Mouse (Mus musculus): ENCODE measurements around the gene Ifna15. TPM values are rescaled to one million over a fixed set of nuclear protein-coding genes. Genes with fewer than 3 reads are reported as not detected.

Gene Ifna15
- polyA plus RNA-seq, 1 experiment from 2014 or later, result not detected

- Histone ChIP-seq H3K9ac (no peak overlapping the region), H3K4me1 (replicated peaks) (no peaks in the 10 kb centered on the region), H3K9me3 (no peaks in the 10 kb centered on the region), H3K27me3 (no peaks in the 10 kb centered on the region), H3K4me2 (no peak overlapping the region), H3K27ac (no peak overlapping the region), H3K4me3 (no peak overlapping the region), H3K36me3 (no peaks in the 10 kb centered on the region)
- ATAC-seq (ENCODE audit: low FRiP score), result no peak
- 84% methylated on average over 2 of the region's 2 CpGs for WGBS
Measured at GRCm38 (mm10) chr4:88530892-88531291, 27.2 kb downstream of the Ifna15 start.

- Histone ChIP-seq H3K9ac (no peak overlapping the region), H3K4me3 (no peak overlapping the region), H3K4me1 (replicated peaks) (no peaks in the 10 kb centered on the region), H3K36me3 (no peaks in the 10 kb centered on the region), H3K27ac (no peak overlapping the region), H3K27me3 (no peaks in the 10 kb centered on the region), H3K9me3 (no peaks in the 10 kb centered on the region), H3K4me2 (no peak overlapping the region)
- no peak for ATAC-seq (ENCODE audit: low FRiP score)
- WGBS, result 73% methylated on average over 4 of the region's 4 CpGs
Measured at GRCm38 (mm10) chr4:88530271-88530670, 27.8 kb downstream of the Ifna15 start.

GRCm38 (mm10) chr4:88526379-88527049 is 31.5 kb downstream of the Ifna15 start:
- Histone ChIP-seq H3K9ac (no peak overlapping the region), H3K4me3 (no peak overlapping the region), H3K9me3 (no peaks in the 10 kb centered on the region), H3K36me3 (no peaks in the 10 kb centered on the region), H3K27ac (no peak overlapping the region), H3K27me3 (no peaks in the 10 kb centered on the region), H3K4me1 (replicated peaks) (no peaks in the 10 kb centered on the region), H3K4me2 (no peak overlapping the region)
- WGBS, result 87% methylated on average over 5 of the region's 5 CpGs
- ATAC-seq (ENCODE audit: low FRiP score), result no peak

GRCm38 (mm10) chr4:88525393-88525792 is 32.7 kb downstream of the Ifna15 start:
- 88% methylated on average over 3 of the region's 3 CpGs for WGBS
- no peak overlapping the region for H3K4me2 ChIP-seq
- no peak overlapping the region for H3K4me3 ChIP-seq
- no peaks in the 10 kb centered on the region for H3K4me1 ChIP-seq (replicated peaks)
- H3K27ac ChIP-seq, result no peak overlapping the region
- ATAC-seq (ENCODE audit: low FRiP score), result no peak
- no peak overlapping the region for H3K9ac ChIP-seq
- H3K27me3 ChIP-seq, result no peaks in the 10 kb centered on the region
- no peaks in the 10 kb centered on the region for H3K36me3 ChIP-seq
- no peaks in the 10 kb centered on the region for H3K9me3 ChIP-seq

GRCm38 (mm10) chr4:88523241-88523640 is 34.8 kb downstream of the Ifna15 start:
- Histone ChIP-seq H3K9me3 (no peaks in the 10 kb centered on the region), H3K4me1 (replicated peaks) (no peaks in the 10 kb centered on the region)

GRCm38 (mm10) chr4:88522674-88523073 is 35.4 kb downstream of the Ifna15 start, which contains the start of gene Ifnb1:
TSS of gene Ifnb1 (minus strand) at chr4:88522774.
- Histone ChIP-seq H3K9ac (no peak within 1 kb of the TSS), H3K27ac (no peak within 1 kb of the TSS), H3K4me3 (no peak within 1 kb of the TSS), H3K36me3 (no peaks in the 10 kb centered on the region), H3K27me3 (no peaks in the 10 kb centered on the region), H3K4me2 (no peak within 1 kb of the TSS), H3K4me1 (replicated peaks) (no peaks in the 10 kb centered on the region), H3K9me3 (no peaks in the 10 kb centered on the region)
- no peak for ATAC-seq (ENCODE audit: low FRiP score)
- WGBS, result 89% methylated on average over 4 of the region's 4 CpGs

More at GRCm38 (mm10) chr4:88523241-88523640, 34.8 kb downstream of the Ifna15 start:
- Histone ChIP-seq H3K9ac (no peak overlapping the region), H3K36me3 (no peaks in the 10 kb centered on the region), H3K27me3 (no peaks in the 10 kb centered on the region), H3K4me2 (no peak overlapping the region), H3K4me3 (no peak overlapping the region), H3K27ac (no peak overlapping the region)
- ATAC-seq (ENCODE audit: low FRiP score), result no peak

GRCm38 (mm10) chr4:88517957-88518356 is 40.1 kb downstream of the Ifna15 start:
- 83% methylated on average over 2 of the region's 2 CpGs for WGBS
- Histone ChIP-seq H3K27me3 (no peaks in the 10 kb centered on the region), H3K9me3 (no peaks in the 10 kb centered on the region), H3K36me3 (no peaks in the 10 kb centered on the region), H3K4me2 (no peak overlapping the region), H3K9ac (no peak overlapping the region), H3K27ac (no peak overlapping the region), H3K4me3 (no peak overlapping the region), H3K4me1 (replicated peaks) (no peaks in the 10 kb centered on the region)
- ATAC-seq (ENCODE audit: low FRiP score), result no peak

- WGBS, result 61% methylated on average over 4 of the region's 4 CpGs
- Histone ChIP-seq H3K27me3 (no peaks in the 10 kb centered on the region), H3K36me3 (no peaks in the 10 kb centered on the region), H3K9me3 (no peaks in the 10 kb centered on the region), H3K4me1 (replicated peaks) (no peaks in the 10 kb centered on the region), H3K4me2 (no peak overlapping the region), H3K27ac (no peak overlapping the region), H3K4me3 (no peak overlapping the region), H3K9ac (no peak overlapping the region)
- ATAC-seq (ENCODE audit: low FRiP score), result 0 out of 2 replicates have a peak, but pooled peaks have one; percentile 54
Measured at GRCm38 (mm10) chr4:88515711-88516211, 42.3 kb downstream of the Ifna15 start.

- H3K4me3 ChIP-seq, result no peak overlapping the region
- ATAC-seq (ENCODE audit: low FRiP score), result no peak
- no peaks in the 10 kb centered on the region for H3K36me3 ChIP-seq
- H3K9me3 ChIP-seq, result no peaks in the 10 kb centered on the region
- no peak overlapping the region for H3K4me2 ChIP-seq
- 70% methylated on average over 2 of the region's 2 CpGs for WGBS
- no peak overlapping the region for H3K27ac ChIP-seq
- H3K9ac ChIP-seq, result no peak overlapping the region
- H3K27me3 ChIP-seq, result no peaks in the 10 kb centered on the region
- H3K4me1 ChIP-seq (replicated peaks), result no peaks in the 10 kb centered on the region
Measured at GRCm38 (mm10) chr4:88515250-88515649, 42.8 kb downstream of the Ifna15 start.

GRCm38 (mm10) chr4:88514403-88514802 is 43.6 kb downstream of the Ifna15 start:
- ATAC-seq (ENCODE audit: low FRiP score), result no peak
- Histone ChIP-seq H3K27me3 (no peaks in the 10 kb centered on the region), H3K27ac (no peak overlapping the region), H3K9me3 (no peaks in the 10 kb centered on the region), H3K36me3 (no peaks in the 10 kb centered on the region), H3K4me1 (replicated peaks) (no peaks in the 10 kb centered on the region), H3K4me2 (no peak overlapping the region), H3K9ac (no peak overlapping the region), H3K4me3 (no peak overlapping the region)
- 40% methylated on average over 4 of the region's 4 CpGs for WGBS

GRCm38 (mm10) chr4:88513743-88514142 is 44.3 kb downstream of the Ifna15 start:
- WGBS, result 95% methylated on average over 4 of the region's 4 CpGs
- H3K4me3 ChIP-seq, result no peak overlapping the region
- H3K27ac ChIP-seq, result no peak overlapping the region
- no peaks in the 10 kb centered on the region for H3K4me1 ChIP-seq (replicated peaks)
- no peaks in the 10 kb centered on the region for H3K9me3 ChIP-seq
- ATAC-seq (ENCODE audit: low FRiP score), result no peak
- H3K4me2 ChIP-seq, result no peak overlapping the region
- H3K27me3 ChIP-seq, result no peaks in the 10 kb centered on the region
- no peaks in the 10 kb centered on the region for H3K36me3 ChIP-seq
- no peak overlapping the region for H3K9ac ChIP-seq
